Mouse (Mus musculus) testis, adult 2 months (tissue): Measurements from ENCODE around the gene Cacnb3.

Source experiments
- CTCF ChIP-seq: fragments of 200-500 bp; IDR thresholded peaks from 2 replicates; pipeline ENCODE4 v1.5.1; 2012; ENCODE audit warnings: low read depth, mild to moderate bottlenecking, inconsistent platforms, low read length, moderate library complexity; ENCODE audit not compliant: control insufficient read depth, insufficient read depth, insufficient replicate concordance
- POLR2A ChIP-seq: fragments of 200-500 bp; IDR thresholded peaks from 2 replicates; pipeline ENCODE4 v1.6.1; 2012; ENCODE audit warnings: low read depth, mild to moderate bottlenecking, inconsistent platforms, low read length, moderate library complexity; ENCODE audit not compliant: control insufficient read depth

DNA sequence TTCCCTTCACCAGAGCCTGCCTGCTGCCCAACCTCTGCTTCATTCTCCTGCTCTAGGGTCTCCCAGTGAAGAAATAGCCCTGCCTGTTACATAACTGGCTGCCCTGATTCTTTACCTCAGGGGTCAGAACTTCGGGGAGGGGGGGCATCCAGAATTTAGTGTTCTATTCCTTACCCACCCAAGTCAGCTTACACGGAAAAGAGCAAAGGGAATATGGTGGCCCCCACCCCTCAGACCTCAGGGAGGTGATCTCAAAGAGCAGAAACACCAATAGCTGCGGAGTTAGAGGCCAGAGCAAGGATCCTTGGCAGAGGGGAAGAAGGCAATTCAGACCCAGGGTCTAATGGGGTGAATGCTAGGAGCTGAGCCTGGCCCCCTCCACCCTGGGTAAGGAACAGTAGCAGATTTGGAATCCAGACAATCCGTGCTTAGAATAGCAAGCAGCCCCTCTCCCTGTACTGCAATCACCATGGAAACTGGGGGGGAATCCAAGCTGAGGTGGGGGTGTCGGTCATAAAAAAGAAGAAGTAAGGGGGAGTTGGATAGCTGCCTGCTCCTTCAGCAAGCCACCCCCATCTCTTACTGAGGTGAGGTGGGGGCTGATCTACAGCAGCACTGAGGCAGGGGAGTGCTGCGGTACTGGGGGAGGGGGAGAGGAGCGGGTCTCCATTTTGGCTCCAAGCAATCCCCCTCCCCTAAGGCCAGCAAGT is 43.8 kb downstream of the Cacnb3 start:
- no peak for TF ChIP-seq CTCF
- TF ChIP-seq POLR2A = no peak
